Mouse (Mus musculus) limb, embryonic 14.5 days (tissue): Measurements from ENCODE around the gene Cd248. TPM values are rescaled to one million over a fixed set of nuclear protein-coding genes. Genes with fewer than 3 reads are reported as not detected.

ENCODE experiments used
- ATAC-seq: fragments of 200-750 bp; cut with Nextera tagmentation; 2 replicates; pipeline ENCODE4 v1.8.0; 2017; ENCODE audit warnings: low read depth, moderate number of reproducible peaks, moderate TSS enrichment; ENCODE audit not compliant: low FRiP score
- DNase-seq: peaks from one replicate; pipeline ENCODE4 v3.0.0-alpha.2; 2015; ENCODE audit warnings: low spot score
- H3K27ac ChIP-seq: fragments of 300-500 bp; sonication (generic); replicated peaks from 2 replicates; pipeline ENCODE4 v1.5.1; 2014; ENCODE audit warnings: low read depth, mild to moderate bottlenecking, low read length, moderate library complexity, mixed read lengths
- H3K27me3 ChIP-seq: fragments of 300-500 bp; sonication (generic); 2 replicates; pipeline ENCODE4 v1.6.1; 2014; ENCODE audit warnings: low read length, mixed read lengths; ENCODE audit not compliant: control insufficient read depth, insufficient read depth
- H3K36me3 ChIP-seq: fragments of 300-500 bp; sonication (generic); 2 replicates; pipeline ENCODE4 v1.6.1; 2014; ENCODE audit warnings: mild to moderate bottlenecking, low read length, moderate library complexity, mixed read lengths; ENCODE audit not compliant: control insufficient read depth, insufficient read depth
- H3K4me1 ChIP-seq: fragments of 300-500 bp; sonication (generic); 2 replicates; pipeline ENCODE4 v1.6.1; 2014; ENCODE audit warnings: antibody characterized with exemption, low read length, mixed read lengths; ENCODE audit not compliant: control insufficient read depth, insufficient read depth
- H3K4me2 ChIP-seq: fragments of 300-500 bp; sonication (generic); replicated peaks from 2 replicates; pipeline ENCODE4 v1.6.1; 2014; ENCODE audit warnings: low read depth, mild to moderate bottlenecking, low read length, moderate library complexity; ENCODE audit not compliant: severe bottlenecking
- H3K4me3 ChIP-seq: fragments of 300-500 bp; sonication (generic); replicated peaks from 2 replicates; pipeline ENCODE4 v1.5.1; 2014; ENCODE audit warnings: low read length
- H3K9ac ChIP-seq: fragments of 300-500 bp; sonication (generic); 2 replicates; pipeline ENCODE4 v1.6.1; 2014; ENCODE audit warnings: mild to moderate bottlenecking, low read depth, low read length, moderate library complexity; ENCODE audit not compliant: severe bottlenecking
- H3K9me3 ChIP-seq: fragments of 300-500 bp; sonication (generic); 2 replicates; pipeline ENCODE4 v1.6.1; 2016; ENCODE audit warnings: low read length; ENCODE audit not compliant: control insufficient read depth
- POLR2A ChIP-seq: fragments of 200-500 bp; IDR thresholded peaks from 2 replicates; pipeline ENCODE4 v1.8.0; 2012; ENCODE audit warnings: inconsistent platforms, mild to moderate bottlenecking, moderate library complexity, borderline replicate concordance; ENCODE audit not compliant: insufficient read depth, insufficient read length; ENCODE audit errors: extremely low read depth
- WGBS: fragments of 180-500 bp; shearing (Covaris S2); extraction: QIAGEN DNeasy Blood & Tissue Kit; methylation state at CpG from one replicate; pipeline ENCODE4 v1.1.7; 2014; 5-methylcytosine and 5-hydroxymethylcytosine counted together
- polyA plus RNA-seq, 2 experiments: library from polyadenylated mRNA; depleted of rRNA in 1 of 2; stranded (reverse) in 1 of 2; unstranded in 1 of 2; fragments of >200 nt; fragmentation: Nextera tagmentation in 1 of 2; extraction: Ambion mirVana in 1 of 2; gene quantifications; 2 replicates each; pipeline versions ENCODE4 v1.2.1 to v1.2.3; 2012 to 2014

Gene Cd248
- polyA plus RNA-seq, 2 experiments: 97.5 to 127 TPM

DNA sequence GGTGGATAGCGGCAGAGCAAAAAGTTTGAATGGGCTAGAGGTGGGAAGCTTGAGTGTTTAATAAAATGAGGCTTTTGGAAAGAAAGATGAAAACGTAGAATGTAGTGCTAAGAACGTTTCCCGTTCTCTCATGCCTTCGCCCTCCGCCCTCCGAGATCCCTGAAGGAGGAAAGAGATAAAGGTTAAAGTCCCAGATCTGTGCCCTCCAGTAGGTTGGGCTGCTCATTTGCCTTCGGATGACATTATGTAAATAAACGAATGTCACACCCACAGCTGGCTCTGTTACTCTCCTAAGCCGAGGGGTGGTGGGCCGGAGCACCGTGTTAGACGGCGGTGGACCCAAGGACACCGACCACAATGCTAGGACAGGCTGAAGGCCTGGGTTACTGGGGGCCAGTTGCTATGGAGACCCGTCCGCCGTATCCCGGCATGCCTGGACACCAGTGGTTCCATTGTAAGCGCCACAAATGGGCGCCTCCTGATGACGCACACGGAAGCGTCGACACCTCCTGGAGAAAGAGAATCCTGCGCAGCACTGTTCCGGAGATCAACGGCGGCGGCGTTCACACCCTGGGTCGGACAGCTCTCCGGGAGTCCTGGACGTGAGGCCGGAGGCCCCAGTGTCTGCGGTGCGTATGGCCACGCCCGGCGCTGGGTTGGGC is 26.9 kb upstream of the Cd248 start, which contains the start of gene Brms1:
Gene Brms1 (plus strand): TSS at position 493 of the 662 bp plus-strand sequence.
- Histone ChIP-seq H3K4me1 (peaks cover 22% of the 10 kb centered on the region), H3K9me3 (no peaks in the 10 kb centered on the region), H3K9ac (peak within 1 kb of the TSS; percentile 86), H3K4me2 (peak within 1 kb of the TSS; percentile 98), H3K27me3 (no peaks in the 10 kb centered on the region), H3K4me3 (peak within 1 kb of the TSS; percentile 78), H3K36me3 (no peaks in the 10 kb centered on the region), H3K27ac (0 out of 2 replicates have a peak within 1 kb of the TSS, but pooled peaks have one; percentile 43)
- ATAC-seq (peak; percentile 75), DNase-seq (peak; percentile 94)
- TF ChIP-seq POLR2A: no peak
- 8% methylated on average over 40 of the region's 40 CpGs for WGBS

DNA sequence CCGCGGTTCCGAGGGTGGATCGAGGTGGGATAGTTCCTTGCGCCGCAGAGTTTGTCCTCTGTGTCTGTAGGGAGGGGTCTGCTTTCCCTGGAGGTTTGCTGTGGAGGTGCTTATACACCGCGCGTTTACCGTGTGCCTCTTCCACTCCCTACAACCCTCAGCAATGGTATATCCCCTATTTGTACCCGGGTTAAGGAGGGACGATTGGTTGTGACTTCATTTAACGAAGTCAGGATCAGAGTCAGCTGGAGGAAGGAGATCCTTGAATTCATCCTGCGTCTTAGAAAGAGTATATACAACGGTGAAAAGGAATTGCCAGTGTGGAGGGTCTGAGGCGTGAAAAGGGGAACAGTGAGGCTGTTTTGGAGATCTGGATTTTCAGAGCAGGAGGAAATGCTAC is 26.3 kb upstream of the Cd248 start:
- H3K4me1 ChIP-seq: peaks cover 22% of the 10 kb centered on the region
- no peak for DNase-seq
- peak overlapping the region; percentile 73 for H3K9ac ChIP-seq
- TF ChIP-seq POLR2A: no peak
- ATAC-seq: no peak
- peaks cover 3% of the 10 kb centered on the region for H3K36me3 ChIP-seq
- peak overlapping the region; percentile 78 for H3K4me3 ChIP-seq
- no peaks in the 10 kb centered on the region for H3K27me3 ChIP-seq
- H3K27ac ChIP-seq: 0 out of 2 replicates have a peak overlapping the region, but pooled peaks have one; percentile 43
- WGBS: 2% methylated on average over 16 of the region's 16 CpGs
- peak overlapping the region; percentile 98 for H3K4me2 ChIP-seq
- no peaks in the 10 kb centered on the region for H3K9me3 ChIP-seq

DNA sequence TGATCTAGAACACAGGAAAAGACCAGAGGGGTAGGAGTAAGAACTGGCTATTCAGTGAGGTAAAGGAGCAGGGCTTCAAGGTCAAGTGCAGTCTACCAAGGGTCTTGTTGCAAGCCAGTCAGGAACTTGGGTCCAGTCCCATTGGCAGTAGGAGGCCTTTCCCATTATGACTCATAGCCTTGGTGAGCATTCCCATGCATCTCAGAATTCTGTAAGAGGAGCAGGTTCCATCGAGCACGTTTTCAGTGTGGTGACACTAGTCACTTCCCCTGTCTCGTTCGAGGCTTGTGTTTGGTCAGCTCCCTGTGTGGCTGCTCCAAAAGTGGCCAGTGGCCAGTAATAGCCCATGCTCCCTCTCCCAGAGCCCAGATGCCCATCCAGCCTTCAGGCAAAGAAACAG is 22.3 kb upstream of the Cd248 start:
- TF ChIP-seq POLR2A: no peak
- DNase-seq (no peak), ATAC-seq (no peak)
- H3K4me1 ChIP-seq: peaks cover 12% of the 10 kb centered on the region
- H3K4me2 ChIP-seq: no peak overlapping the region
- H3K36me3 ChIP-seq: peaks cover 35% of the 10 kb centered on the region
- no peaks in the 10 kb centered on the region for H3K9me3 ChIP-seq
- H3K27me3 ChIP-seq: no peaks in the 10 kb centered on the region
- H3K4me3 ChIP-seq: no peak overlapping the region
- no peak overlapping the region for H3K27ac ChIP-seq
- H3K9ac ChIP-seq: no peak overlapping the region
- 83% methylated on average over 4 of the region's 4 CpGs for WGBS

DNA sequence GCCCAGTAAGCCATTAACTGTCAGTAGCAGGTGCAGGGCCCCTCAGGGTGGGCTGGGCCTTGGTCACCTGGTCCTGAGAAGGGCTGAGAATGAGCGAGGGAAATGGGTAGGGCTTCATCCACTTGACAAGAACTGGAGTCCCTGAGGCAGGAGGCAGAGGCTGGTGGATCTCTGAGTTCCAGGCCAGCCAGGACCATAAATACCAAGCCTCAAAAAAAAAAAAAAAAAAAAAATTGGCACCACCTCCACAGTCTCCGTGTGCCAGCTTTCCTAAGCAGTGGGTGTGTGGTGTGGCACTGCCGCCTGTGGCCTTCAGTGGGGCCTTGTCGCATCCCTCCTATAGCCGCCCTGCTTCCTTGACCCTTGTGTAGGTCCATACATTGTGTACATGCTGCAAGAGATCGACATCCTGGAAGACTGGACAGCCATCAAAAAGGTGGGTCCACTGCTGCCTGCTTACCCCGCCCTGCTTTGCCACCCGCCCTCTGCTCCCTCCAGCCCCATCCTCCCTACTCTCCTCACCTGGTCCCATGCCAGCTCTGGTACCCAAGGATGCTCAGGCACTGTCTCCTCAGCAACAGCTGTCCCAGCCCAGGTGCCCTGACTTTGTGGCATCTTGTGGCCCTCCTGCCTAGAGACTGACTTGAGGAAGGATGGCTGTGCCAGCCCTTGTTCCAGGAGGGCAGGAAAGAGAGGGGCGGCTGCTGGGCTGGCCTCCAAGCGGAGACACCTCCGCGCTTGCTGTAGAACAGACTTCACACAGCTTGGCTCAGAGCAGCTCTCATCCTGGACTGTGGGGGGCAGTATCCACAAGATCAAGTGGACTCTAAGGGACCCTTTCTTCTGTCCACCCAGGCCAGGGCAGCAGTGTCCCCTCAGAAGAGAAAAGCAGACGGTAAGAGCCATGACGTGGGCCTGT is 19.5 kb upstream of the Cd248 start:
- Histone ChIP-seq H3K9ac (no peak overlapping the region), H3K27me3 (peaks cover 22% of the 10 kb centered on the region), H3K27ac (no peak overlapping the region), H3K4me1 (peaks cover 8% of the 10 kb centered on the region), H3K4me2 (no peak overlapping the region), H3K4me3 (no peak overlapping the region), H3K36me3 (peaks cover 35% of the 10 kb centered on the region), H3K9me3 (no peaks in the 10 kb centered on the region)
- DNase-seq: no peak
- no peak for TF ChIP-seq POLR2A
- ATAC-seq: no peak
- whole genome bisulfite sequencing: 87% methylated on average over 14 of the region's 14 CpGs

DNA sequence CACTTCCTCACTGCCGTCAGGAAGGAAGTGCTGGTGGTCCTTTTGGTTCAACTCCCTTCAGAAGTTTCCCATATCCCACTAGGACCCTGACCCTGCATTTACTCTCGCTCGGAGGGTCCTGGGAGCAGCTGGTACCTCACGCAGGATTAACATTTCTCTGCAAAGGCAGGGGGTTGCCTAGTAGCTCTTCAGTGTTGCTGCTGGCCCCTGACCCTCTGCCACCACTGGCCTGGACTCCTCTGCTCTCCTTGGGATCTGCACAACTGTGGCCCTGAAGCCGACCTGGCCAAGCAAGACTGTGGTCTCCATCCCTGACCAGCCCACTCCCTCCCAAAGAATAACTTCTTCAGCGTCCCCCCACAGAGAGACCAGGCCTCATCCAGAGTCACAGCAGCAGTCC is 18.6 kb upstream of the Cd248 start:
- WGBS: 74% methylated on average over 6 of the region's 6 CpGs
- Histone ChIP-seq H3K36me3 (peaks cover 35% of the 10 kb centered on the region), H3K4me2 (no peak overlapping the region), H3K4me1 (peaks cover 8% of the 10 kb centered on the region), H3K4me3 (no peak overlapping the region), H3K27ac (no peak overlapping the region), H3K9me3 (no peaks in the 10 kb centered on the region), H3K9ac (no peak overlapping the region), H3K27me3 (peaks cover 25% of the 10 kb centered on the region)
- no peak for ATAC-seq
- TF ChIP-seq POLR2A: no peak
- DNase-seq: no peak
